Mouse (Mus musculus) brain, embryonic 14.5 days (tissue): ENCODE measurements around the gene Ccdc12.

Experiments used
- CTCF ChIP-seq: fragments of 200-500 bp; IDR thresholded peaks from 2 replicates; pipeline ENCODE4 v1.5.1; 2012; ENCODE audit warnings: inconsistent platforms, mild to moderate bottlenecking, moderate library complexity, borderline replicate concordance; ENCODE audit not compliant: insufficient read depth, insufficient read length; ENCODE audit errors: extremely low read depth
- POLR2A ChIP-seq: fragments of 200-500 bp; IDR thresholded peaks from 2 replicates; pipeline ENCODE4 v1.6.1; 2012; ENCODE audit warnings: mild to moderate bottlenecking, inconsistent platforms, borderline replicate concordance; ENCODE audit not compliant: poor library complexity, insufficient read depth, insufficient read length, severe bottlenecking; ENCODE audit errors: extremely low read depth

DNA sequence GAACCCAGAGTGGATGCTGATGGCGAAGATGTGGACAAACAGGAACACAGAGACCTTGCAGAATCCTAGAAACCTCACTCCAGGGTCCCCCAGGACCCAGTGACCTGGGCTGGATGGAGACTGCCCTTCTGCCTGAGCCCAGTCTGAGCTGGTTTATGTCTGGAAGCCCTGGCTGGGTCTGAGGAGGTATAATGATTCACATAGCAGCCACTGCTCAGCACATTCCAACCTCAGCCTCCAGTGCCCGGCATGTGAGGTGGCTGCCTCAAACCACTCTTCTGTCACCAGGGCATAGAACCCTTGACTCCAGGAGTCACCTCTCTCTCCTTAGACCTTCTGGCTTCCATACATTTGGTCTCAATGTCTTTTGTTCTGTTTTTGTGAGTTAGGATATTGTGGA lies 92.1 kb downstream of the Ccdc12 start:
- no peak for TF ChIP-seq POLR2A
- no peak for TF ChIP-seq CTCF
